Mouse (Mus musculus) liver, embryonic 15.5 days (tissue): Measurements from ENCODE around the gene Il1b. TPM values are rescaled to one million over a fixed set of nuclear protein-coding genes. Genes with fewer than 3 reads are reported as not detected.

Experiments
- ATAC-seq: fragments of 200-750 bp; cut with Nextera tagmentation; 2 replicates; pipeline ENCODE4 v1.8.0; 2017; ENCODE audit warnings: moderate number of reproducible peaks, mild to moderate bottlenecking, moderate library complexity; ENCODE audit not compliant: insufficient read depth
- H3K27ac ChIP-seq: fragments of 300-500 bp; sonication (generic); replicated peaks from 2 replicates; pipeline ENCODE4 v1.5.1; 2015; ENCODE audit warnings: mild to moderate bottlenecking, inconsistent platforms
- H3K27me3 ChIP-seq: fragments of 300-500 bp; sonication (generic); 2 replicates; pipeline ENCODE4 v1.6.1; 2015; ENCODE audit warnings: mild to moderate bottlenecking, inconsistent platforms
- H3K36me3 ChIP-seq: fragments of 300-500 bp; sonication (generic); replicated peaks from 2 replicates; pipeline ENCODE4 v1.6.1; 2015; ENCODE audit warnings: moderate library complexity, mild to moderate bottlenecking, inconsistent platforms
- H3K4me1 ChIP-seq: fragments of 300-500 bp; sonication (generic); replicated peaks from 2 replicates; pipeline ENCODE4 v1.6.1; 2015; ENCODE audit warnings: inconsistent platforms
- H3K4me2 ChIP-seq: fragments of 300-500 bp; sonication (generic); 2 replicates; pipeline ENCODE4 v1.6.1; 2015; ENCODE audit warnings: moderate library complexity, mild to moderate bottlenecking, inconsistent platforms
- H3K4me3 ChIP-seq: fragments of 300-500 bp; sonication (generic); replicated peaks from 2 replicates; pipeline ENCODE4 v1.5.1; 2015; ENCODE audit warnings: mild to moderate bottlenecking, inconsistent platforms
- H3K9ac ChIP-seq: fragments of 300-500 bp; sonication (generic); 2 replicates; pipeline ENCODE4 v1.6.1; 2015; ENCODE audit warnings: moderate library complexity, mild to moderate bottlenecking, inconsistent platforms
- H3K9me3 ChIP-seq: fragments of 300-500 bp; sonication (generic); replicated peaks from 2 replicates; pipeline ENCODE4 v1.6.1; 2016; ENCODE audit warnings: inconsistent platforms
- WGBS: fragments of 180-500 bp; shearing (Covaris S2); methylation state at CpG from one replicate; pipeline ENCODE4 v1.1.7; 2015; ENCODE audit warnings: mixed read lengths; ENCODE audit not compliant: insufficient replicate concordance; 5-methylcytosine and 5-hydroxymethylcytosine counted together
- polyA plus RNA-seq: library from polyadenylated mRNA; unstranded; fragments of >200 nt; fragmentation: Nextera tagmentation; extraction: Ambion mirVana; gene quantifications from 2 replicates; pipeline ENCODE4 v1.2.1, GENCODE M21; 2015

The Il1b gene
- polyA plus RNA-seq, 1 experiment from 2014 or later: 0.43 TPM

- H3K27me3 ChIP-seq: no peaks in the 10 kb centered on the region
- H3K9me3 ChIP-seq: no peaks in the 10 kb centered on the region
- H3K27ac ChIP-seq: no peak overlapping the region
- H3K4me2 ChIP-seq: no peak overlapping the region
- no peaks in the 10 kb centered on the region for H3K4me1 ChIP-seq
- ATAC-seq: no peak
- 21% methylated on average over 1 of the region's 1 CpGs for WGBS
- no peak overlapping the region for H3K9ac ChIP-seq
- H3K4me3 ChIP-seq: no peak overlapping the region
- no peaks in the 10 kb centered on the region for H3K36me3 ChIP-seq
These were observed 48.8 kb downstream of the Il1b start for GRCm38 (mm10) chr2:129322117-129322635.

GRCm38 (mm10) chr2:129320033-129320605 lies 50.8 kb downstream of the Il1b start:
- no peaks in the 10 kb centered on the region for H3K27me3 ChIP-seq
- H3K4me1 ChIP-seq: no peaks in the 10 kb centered on the region
- H3K9ac ChIP-seq: no peak overlapping the region
- H3K4me2 ChIP-seq: no peak overlapping the region
- H3K27ac ChIP-seq: no peak overlapping the region
- WGBS: 45% methylated on average over 8 of the region's 8 CpGs
- H3K4me3 ChIP-seq: no peak overlapping the region
- H3K9me3 ChIP-seq: no peaks in the 10 kb centered on the region
- no peaks in the 10 kb centered on the region for H3K36me3 ChIP-seq
- ATAC-seq: no peak

GRCm38 (mm10) chr2:129315831-129316230 lies 55.1 kb downstream of the Il1b start:
- Histone ChIP-seq H3K9ac (no peak overlapping the region), H3K4me2 (no peak overlapping the region), H3K9me3 (no peaks in the 10 kb centered on the region), H3K27me3 (0 out of 2 replicates have a peak, but pooled peaks cover under 1% of the 10 kb centered on the region), H3K4me3 (no peak overlapping the region), H3K4me1 (no peaks in the 10 kb centered on the region), H3K27ac (no peak overlapping the region), H3K36me3 (no peaks in the 10 kb centered on the region)
- ATAC-seq: no peak
- WGBS: 37% methylated on average over 4 of the region's 4 CpGs

GRCm38 (mm10) chr2:129314880-129315279 lies 56.1 kb downstream of the Il1b start:
- no peaks in the 10 kb centered on the region for H3K4me1 ChIP-seq
- H3K27me3 ChIP-seq: 0 out of 2 replicates have a peak, but pooled peaks cover 9% of the 10 kb centered on the region
- 57% methylated on average over 6 of the region's 6 CpGs for WGBS
- ATAC-seq: no peak
- H3K9ac ChIP-seq: no peak overlapping the region
- H3K36me3 ChIP-seq: no peaks in the 10 kb centered on the region
- H3K9me3 ChIP-seq: no peaks in the 10 kb centered on the region
- H3K4me3 ChIP-seq: no peak overlapping the region
- no peak overlapping the region for H3K4me2 ChIP-seq
- H3K27ac ChIP-seq: no peak overlapping the region

Other genes with a start within 250 kb of the Il1b start
- gene Chchd5, start 241.4 kb downstream of the Il1b start, polyA plus RNA-seq: 9.5 and 10.7 TPM in 2 replicates
- gene Slc20a1, start 172.4 kb downstream of the Il1b start, polyA plus RNA-seq: 42.8 and 48.3 TPM in 2 replicates
- 25.9 and 26.7 TPM in 2 replicates for gene Ckap2l, start 73.9 kb downstream of the Il1b start, polyA plus RNA-seq
- 3.4 and 4.3 TPM in 2 replicates for gene Il1a, start 61.2 kb downstream of the Il1b start, polyA plus RNA-seq
- not detected in 2 replicates for gene F830045P16Rik, start 165.5 kb upstream of the Il1b start, polyA plus RNA-seq
- gene Sirpa, start 221.7 kb upstream of the Il1b start, polyA plus RNA-seq: 25.4 and 26.1 TPM in 2 replicates